Mouse (Mus musculus) T-helper 1 cell (primary cell): ENCODE data around the gene Depdc5.
"Not testable (repeated sequence)": the region's sequence is repeated elsewhere in the genome, so short reads cannot be mapped to it uniquely, and the experiment has no call there.

Experiments used
- in situ Hi-C: fragments of 300-600 bp; cut with MboI, MseI; formaldehyde crosslinking; loops from one replicate; pipeline ENCODE4 v1.15.1; 2025; ENCODE audit warnings: high pct_unique_total_duplicates

Gene Depdc5

GRCm38 (mm10) chr5:32863253-32864228 lies at the start of gene Depdc5:
Depdc5 (plus strand) TSS chr5:32863701.
- in situ Hi-C loops, result no loop called here

GRCm38 (mm10) chr5:32815396-32815795 lies 48.1 kb upstream of the Depdc5 start:
- in situ Hi-C loops, result no loop called here

GRCm38 (mm10) chr5:32820471-32820870 lies 43.0 kb upstream of the Depdc5 start:
- in situ Hi-C loops, result no loop called here

- in situ Hi-C loops, result no loop called here
Observed at GRCm38 (mm10) chr5:32827009-32827408, 36.5 kb upstream of the Depdc5 start, which contains the start of gene Gm20671. Gm20671 (minus strand) TSS chr5:32827109.

GRCm38 (mm10) chr5:32828766-32829165 lies 34.7 kb upstream of the Depdc5 start:
- in situ Hi-C loops, result not testable (repeated sequence)

GRCm38 (mm10) chr5:32830054-32830453 lies 33.4 kb upstream of the Depdc5 start:
- in situ Hi-C loops, result no loop called here

DNA sequence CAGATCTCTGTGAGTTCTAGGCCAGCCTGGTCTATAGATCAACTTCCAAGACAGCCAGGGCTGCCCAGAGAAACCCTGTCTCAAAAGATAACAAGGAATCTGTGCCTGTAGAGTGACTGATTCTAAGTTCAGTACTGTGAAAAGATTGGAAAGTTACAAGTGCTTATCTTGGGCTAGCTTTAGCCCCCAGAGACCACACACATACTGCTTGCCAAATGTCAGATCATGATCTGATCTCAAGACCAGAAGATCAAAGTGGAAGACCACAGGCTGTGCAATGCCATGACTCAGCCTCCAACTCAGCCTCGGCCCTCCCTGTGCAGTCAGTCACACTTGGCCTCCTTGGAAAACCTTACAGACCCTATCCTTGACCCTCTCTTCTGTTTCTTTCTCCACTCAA lies 29.0 kb upstream of the Depdc5 start:
- in situ Hi-C loops, result no loop called here

DNA sequence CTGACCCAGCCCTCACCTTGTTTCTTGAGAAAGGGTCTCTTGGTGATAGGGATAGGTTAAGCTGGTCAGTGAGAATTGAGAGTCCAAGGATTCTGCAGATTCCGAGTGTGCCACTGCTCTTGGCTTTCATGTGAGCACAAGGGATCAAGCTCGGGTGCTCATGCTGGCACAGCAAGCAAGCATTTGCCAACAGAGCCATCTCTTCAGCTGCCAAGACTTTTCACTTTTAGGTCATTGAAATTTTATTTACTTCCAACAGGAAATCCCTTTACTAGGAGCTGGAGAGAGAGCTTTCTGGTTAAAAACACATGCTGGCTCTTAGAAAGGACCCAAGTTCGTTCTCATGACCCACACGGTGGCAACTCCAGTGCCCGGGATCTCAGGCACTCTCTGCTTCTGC lies 26.5 kb upstream of the Depdc5 start:
- in situ Hi-C loops, result no loop called here

- in situ Hi-C loops, result no loop called here
Observed at GRCm38 (mm10) chr5:32840029-32840428, 23.5 kb upstream of the Depdc5 start.

DNA sequence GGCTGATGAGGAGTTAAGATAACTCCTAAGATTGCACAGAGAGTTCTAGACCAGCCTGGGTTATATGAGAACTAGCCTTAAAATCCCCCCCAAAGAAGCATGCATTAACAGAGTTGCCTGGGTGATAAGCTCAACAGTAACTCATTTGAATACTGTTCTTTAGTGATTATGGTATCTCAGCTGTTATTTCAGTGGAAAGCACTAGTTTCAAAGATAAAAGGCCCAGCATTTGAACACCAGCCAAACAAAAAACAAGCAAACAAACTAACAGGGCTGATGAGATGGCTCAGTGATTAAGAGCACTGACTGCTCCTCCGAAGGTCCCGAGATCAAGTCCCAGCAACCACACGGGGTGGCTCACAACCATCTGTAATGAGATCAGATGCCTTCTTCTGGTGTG lies 14.3 kb upstream of the Depdc5 start:
- in situ Hi-C loops, result no loop called here

DNA sequence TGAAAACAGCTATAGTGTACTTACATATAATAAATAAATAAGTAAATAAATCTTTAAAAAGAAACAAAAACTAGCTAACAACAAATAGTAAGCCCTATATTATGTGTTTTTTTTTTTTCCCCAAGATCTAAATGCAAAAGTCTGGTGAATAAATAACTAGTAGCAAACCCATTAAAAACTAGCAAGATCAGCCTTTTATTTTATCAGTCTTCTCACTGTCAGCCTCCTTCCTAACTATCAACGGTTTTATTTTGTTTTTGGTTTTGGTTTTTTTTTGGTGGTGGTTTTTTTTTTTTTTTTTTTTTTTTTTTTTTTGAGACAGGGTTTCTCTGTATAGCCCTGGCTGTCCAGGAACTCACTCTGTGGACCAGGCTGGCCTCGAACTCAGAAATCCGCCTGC lies 13.9 kb upstream of the Depdc5 start:
- in situ Hi-C loops, result not testable (repeated sequence)

DNA sequence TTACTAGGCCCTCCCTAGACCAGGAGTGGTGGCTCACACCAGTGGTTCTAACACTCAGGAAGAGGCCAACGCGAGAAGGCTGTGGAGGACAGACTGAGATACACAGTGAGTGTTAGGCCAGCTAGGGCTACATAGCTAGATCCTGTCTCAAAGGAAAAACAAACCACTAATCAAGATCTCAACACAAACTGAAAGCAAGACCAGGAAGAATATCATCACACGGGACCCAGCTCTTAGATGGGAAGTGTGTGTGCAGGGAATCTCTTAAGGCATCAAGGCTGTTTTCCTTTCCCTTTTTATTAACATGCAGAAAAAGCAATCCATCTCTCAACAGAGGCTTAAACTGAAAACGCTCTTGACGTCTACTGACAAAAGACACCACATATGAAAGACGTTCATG lies 11.5 kb upstream of the Depdc5 start:
- in situ Hi-C loops, result loop anchor here (5.0 kb wide), 1 partner anchor 55 kb away; no protein-coding TSS in a partner anchor

DNA sequence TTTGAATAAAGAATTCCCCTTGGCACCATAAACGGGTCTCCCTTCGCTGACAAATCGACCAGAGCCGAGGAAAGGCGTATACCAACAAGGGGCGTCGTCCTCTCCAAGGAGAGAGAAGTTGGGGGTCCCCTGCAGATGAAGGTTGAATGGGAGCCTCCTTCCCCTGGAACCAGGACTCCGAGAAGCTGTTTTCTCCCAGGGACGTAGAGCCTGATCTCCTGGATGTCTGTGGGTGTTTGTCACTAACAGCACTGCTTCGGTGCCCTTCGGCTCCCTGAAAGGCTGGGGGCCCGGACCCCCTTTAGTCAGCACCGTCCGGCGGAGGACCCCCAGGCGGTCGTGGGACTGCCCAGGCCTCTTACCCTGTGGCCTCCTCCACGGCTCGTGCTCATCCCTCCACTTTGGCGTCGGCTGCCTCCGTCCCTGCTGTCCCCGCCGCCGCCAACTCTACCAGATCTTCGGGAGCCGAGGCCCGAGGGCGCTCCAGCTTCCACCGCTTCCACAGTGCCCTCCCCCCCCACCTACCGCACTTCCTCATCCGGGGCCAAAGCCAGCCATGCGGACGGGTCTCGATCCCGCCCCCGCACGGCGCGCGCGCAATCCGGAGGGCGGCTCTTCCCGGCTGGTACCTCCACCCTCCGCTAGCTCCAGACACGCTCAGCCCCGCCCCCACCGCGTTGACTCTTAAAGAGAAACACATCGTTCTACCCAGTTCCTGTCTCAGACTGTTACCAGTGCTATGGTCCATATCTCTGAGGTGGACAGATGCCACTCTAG lies 9.6 kb upstream of the Depdc5 start, which contains the start of gene Prr14l:
Gene Prr14l, minus strand, starts transcription at position 526 of the 777 bp plus-strand sequence.
- in situ Hi-C loops, result loop anchor here (5.0 kb wide), 1 partner anchor 57 kb away; no protein-coding TSS in a partner anchor

- in situ Hi-C loops, result loop anchor here (5.0 kb wide), 1 partner anchor 58 kb away; no protein-coding TSS in a partner anchor
Observed at GRCm38 (mm10) chr5:32854818-32855217, 8.7 kb upstream of the Depdc5 start.

GRCm38 (mm10) chr5:32855274-32855673 lies 8.2 kb upstream of the Depdc5 start:
- in situ Hi-C loops, result not testable (repeated sequence)

- in situ Hi-C loops, result no loop called here
Observed at GRCm38 (mm10) chr5:32857781-32858220, 5.7 kb upstream of the Depdc5 start.

- in situ Hi-C loops, result no loop called here
Observed at GRCm38 (mm10) chr5:32861082-32861481, 2.4 kb upstream of the Depdc5 start.

DNA sequence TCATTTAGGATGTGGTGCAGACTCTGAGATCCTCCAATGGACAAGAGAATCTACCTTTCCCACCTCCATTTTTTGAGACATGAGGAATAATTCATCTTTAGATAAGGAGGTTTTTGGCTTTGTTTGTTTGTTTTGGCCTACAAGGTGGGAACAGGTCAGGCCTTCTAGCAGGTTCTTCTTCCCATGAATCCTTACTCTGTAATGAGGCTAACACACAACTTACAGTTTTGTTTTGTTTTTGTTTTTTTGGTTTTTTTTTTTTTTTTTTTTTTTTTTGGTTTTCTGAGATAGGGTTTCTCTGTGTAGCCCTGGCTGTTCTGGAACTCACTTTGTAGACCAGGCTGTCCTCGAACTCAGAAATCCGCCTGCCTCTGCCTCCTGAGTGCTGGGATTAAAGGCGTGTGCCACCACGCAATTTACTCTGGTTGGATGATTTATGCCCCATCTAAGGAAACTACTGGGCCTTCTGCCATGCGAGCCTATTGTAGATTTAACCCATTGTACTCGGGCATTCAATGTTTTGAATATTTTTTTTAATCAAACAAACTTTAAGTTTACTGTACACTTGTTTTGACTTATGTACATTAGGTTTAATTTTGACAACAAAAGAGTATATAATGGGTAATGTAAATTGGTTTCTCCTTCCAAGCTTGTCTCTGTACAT lies 900 bp upstream of the Depdc5 start:
- in situ Hi-C loops, result no loop called here

DNA sequence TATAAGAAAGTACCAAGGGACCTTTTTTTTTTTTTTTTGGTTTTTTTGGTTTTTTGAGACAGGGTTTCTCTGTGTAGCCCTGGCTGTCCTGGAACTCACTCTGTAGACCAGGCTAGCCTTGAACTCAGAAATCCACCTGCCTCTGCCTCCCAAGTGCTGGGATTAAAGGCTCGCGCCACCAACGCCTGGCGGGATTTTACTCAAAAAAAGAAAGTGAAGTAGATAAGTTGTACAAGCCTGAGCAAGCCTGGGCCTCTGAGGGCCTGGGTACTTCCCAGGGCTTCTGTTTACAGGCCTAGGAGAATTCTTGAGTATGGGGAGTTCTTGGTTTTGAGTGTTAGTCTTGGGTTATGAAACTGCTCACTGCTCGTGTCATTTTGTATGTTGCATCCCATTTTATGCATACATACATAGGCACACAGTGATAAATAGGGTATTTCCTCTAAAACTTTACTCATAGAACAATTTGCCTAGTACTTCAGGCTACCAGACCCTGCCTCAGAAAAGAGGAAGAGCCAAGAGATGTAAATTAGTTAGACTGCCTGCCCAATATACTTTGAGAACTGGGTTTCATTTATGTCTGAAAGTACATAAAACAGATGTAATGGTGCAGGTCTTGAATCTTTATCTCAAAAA lies 6.0 kb downstream of the Depdc5 start:
- in situ Hi-C loops, result no loop called here

- in situ Hi-C loops, result no loop called here
Observed at GRCm38 (mm10) chr5:32872346-32872745, 8.8 kb downstream of the Depdc5 start.

DNA sequence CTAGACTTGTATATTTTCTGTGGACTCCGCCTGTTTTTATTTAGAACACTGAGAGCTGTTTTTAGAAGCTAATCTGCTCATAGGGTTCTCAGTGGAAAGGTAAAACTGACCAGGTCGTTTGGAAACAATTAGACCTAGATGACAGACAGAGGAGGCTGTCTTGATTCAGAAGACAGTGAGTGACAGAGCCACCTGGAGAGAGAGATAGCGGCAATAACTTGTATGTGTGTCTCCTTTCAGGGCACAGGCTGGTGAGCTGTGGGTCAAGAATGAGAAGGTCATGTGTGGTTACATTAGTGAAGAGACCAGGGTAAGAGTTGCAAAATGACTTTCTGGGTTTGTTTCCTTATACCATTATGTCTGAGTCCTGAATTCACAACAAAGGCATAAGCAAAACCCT lies 23.2 kb downstream of the Depdc5 start:
- in situ Hi-C loops, result no loop called here
